Mouse (Mus musculus): ENCODE measurements around the gene Shb.

GRCm38 (mm10) chr4:45429451-45429850 lies 102.8 kb downstream of the Shb start:
- TF ChIP-seq CTCF (IDR thresholded peaks at IDR 0.05; ENCODE audit: low read depth), result no peak
- no peak for TF ChIP-seq EP300 (IDR thresholded peaks at IDR 0.05; ENCODE audit: low read depth)

Measured in liver, postnatal 0 days (tissue).